Mouse (Mus musculus) cortical plate, adult 2 months (tissue): ENCODE measurements at regions not wholly inside any gene's neighbourhood (a gene's known extent, or its start where the extent isn't known, plus 50 kb on each side); places are given as distances from the start of the nearest gene placed in this dataset.

ENCODE experiments used
- H3K27ac ChIP-seq: fragments of 200-500 bp; 2 replicates; pipeline ENCODE4 v1.5.1; 2012; ENCODE audit warnings: low read length, control low read depth, inconsistent platforms; ENCODE audit not compliant: insufficient read depth
- H3K4me1 ChIP-seq: fragments of 200-500 bp; 2 replicates; pipeline ENCODE4 v1.6.1; 2011; ENCODE audit warnings: low read length; ENCODE audit not compliant: control insufficient read depth, insufficient read depth
- H3K4me3 ChIP-seq: fragments of 200-500 bp; 2 replicates; pipeline ENCODE4 v1.5.1; 2011; ENCODE audit warnings: mild to moderate bottlenecking, low read length, control low read depth; ENCODE audit not compliant: insufficient read depth
- CTCF ChIP-seq: fragments of 200-500 bp; IDR thresholded peaks from 2 replicates; pipeline ENCODE4 v1.5.1; 2011; ENCODE audit warnings: mild to moderate bottlenecking, control low read depth, low read length; ENCODE audit not compliant: insufficient read depth; ENCODE audit errors: extremely low read depth
- POLR2A ChIP-seq: fragments of 200-500 bp; IDR thresholded peaks from 2 replicates; pipeline ENCODE4 v1.6.1; 2011; ENCODE audit warnings: mild to moderate bottlenecking, low read length, control low read depth; ENCODE audit not compliant: insufficient read depth; ENCODE audit errors: extremely low read depth

DNA sequence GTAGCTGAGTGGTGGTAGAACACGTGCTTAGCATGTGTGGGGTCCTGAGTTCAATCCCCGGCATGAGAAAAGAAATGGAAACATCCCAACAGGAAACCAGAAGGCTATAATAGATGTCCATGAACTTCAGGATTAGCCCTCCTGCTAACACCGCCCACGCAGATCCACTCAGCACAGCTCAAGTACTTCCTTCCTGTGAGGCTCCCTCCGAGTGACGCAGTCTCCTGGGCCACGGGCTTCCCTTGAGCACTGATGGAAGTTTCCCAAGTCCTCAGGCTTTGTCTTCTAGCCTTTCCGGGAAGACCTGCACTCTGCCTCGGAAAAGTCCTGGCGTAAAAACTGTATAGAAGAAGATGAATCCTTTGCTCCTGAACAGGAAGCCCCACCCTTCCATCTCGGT, 158.5 kb upstream of the Lpp start:
- no peaks in the 10 kb centered on the region for H3K4me1 ChIP-seq
- H3K4me3 ChIP-seq, result no peak overlapping the region
- TF ChIP-seq CTCF (no peak), POLR2A (no peak)
- H3K27ac ChIP-seq, result no peak overlapping the region

DNA sequence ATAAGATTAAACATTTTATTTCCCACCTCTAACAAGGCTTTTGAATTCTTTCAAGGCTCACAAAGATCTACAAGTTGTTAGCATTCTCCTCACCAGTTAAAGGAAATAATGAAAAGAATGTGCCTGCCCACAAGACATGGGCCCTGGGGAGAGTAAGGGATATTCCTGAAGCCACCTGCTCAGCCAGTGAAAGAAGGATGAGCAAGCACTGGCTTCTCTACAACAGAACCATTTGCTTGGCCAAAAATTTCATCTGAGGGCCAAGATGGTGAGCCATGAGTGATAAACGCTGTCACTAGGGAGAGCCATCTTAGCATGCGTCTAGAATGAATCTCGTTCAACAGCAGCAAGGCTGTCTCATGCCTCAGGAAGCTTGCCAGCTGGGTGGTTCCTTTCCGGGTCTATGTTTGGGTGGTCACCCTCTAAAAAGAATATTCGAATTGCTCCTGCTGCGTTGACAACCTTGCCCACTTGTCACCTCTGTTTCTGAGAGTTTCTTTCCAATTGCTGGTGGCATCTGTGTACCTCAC, 161.2 kb upstream of the Lpp start:
- no peak overlapping the region for H3K27ac ChIP-seq
- no peaks in the 10 kb centered on the region for H3K4me1 ChIP-seq
- TF ChIP-seq POLR2A (no peak), CTCF (no peak)
- no peak overlapping the region for H3K4me3 ChIP-seq

DNA sequence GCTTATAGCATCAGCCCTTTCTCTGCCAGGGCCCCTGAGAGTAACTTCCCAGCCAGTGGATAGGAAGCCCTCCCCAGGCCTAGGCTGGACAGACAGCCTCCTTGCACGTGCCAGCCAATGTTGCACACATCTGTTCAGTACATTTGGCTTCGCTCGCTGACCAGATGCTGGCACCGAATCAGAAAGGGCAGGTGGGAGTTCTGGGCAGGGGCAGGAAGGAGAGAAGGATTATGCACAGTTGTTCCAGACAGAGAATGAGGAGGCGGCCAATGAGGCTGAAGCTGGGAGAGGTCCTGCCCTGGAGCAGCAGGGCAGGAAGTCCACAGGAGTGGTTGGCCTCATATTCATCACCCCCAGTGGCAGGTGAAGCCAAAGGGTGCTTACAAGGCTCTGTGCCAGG, 161.8 kb upstream of the Lpp start:
- no peaks in the 10 kb centered on the region for H3K4me1 ChIP-seq
- TF ChIP-seq POLR2A, result no peak
- no peak overlapping the region for H3K27ac ChIP-seq
- H3K4me3 ChIP-seq, result no peak overlapping the region

DNA sequence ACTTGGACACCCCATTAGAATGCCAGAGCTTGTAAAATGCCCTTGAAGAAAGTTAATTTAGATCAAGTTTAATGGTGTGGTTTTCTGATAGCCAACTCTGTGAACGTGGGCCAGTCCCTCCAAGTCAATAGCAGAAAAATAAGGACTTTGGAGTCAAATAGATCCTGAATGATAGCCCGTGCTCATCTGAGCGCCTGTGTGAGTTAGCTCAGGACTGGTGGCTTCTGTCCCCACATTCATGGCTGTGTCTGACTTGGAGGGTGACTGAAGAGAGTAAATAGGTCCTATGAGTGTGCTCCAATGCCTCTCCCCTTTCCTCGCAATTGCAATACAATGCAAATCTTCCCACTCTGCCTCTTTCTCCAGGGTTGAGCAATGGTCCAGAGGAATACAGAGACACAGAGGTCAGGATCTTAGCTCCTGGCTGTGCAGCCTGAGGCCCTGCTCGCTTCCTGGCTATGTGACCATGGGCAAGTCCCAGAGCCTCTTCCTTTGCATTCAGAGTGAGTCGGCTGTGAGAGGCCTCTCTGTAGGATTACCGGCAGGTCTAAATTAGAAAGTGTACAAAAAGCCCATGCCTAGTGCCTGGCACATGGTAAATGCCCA, 164.2 kb upstream of the Lpp start:
- no peak overlapping the region for H3K4me3 ChIP-seq
- H3K27ac ChIP-seq, result no peak overlapping the region
- H3K4me1 ChIP-seq, result no peaks in the 10 kb centered on the region
- no peak for TF ChIP-seq POLR2A
- TF ChIP-seq CTCF, result no peak

DNA sequence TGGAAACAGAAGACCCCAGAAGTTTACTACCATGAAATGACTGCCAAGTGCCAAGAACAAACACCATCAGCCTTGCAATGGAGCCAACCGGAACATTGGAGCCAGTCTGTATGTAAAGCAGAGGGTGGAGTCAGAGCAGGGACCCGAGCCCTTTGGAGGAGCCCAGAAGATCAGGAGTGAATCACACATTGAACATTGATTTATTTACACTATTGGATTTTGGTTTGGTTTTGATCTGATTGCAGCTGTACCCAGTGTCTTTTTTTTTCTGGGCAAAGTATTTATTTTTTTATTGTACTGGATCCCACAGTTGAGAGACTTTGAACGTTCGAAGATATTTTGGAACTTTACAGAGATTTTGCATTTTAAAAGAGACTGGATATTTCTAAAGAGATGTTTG, 167.4 kb upstream of the Lpp start:
- Histone ChIP-seq H3K4me3 (no peak overlapping the region), H3K27ac (no peak overlapping the region), H3K4me1 (no peaks in the 10 kb centered on the region)
- TF ChIP-seq CTCF (no peak), POLR2A (no peak)

DNA sequence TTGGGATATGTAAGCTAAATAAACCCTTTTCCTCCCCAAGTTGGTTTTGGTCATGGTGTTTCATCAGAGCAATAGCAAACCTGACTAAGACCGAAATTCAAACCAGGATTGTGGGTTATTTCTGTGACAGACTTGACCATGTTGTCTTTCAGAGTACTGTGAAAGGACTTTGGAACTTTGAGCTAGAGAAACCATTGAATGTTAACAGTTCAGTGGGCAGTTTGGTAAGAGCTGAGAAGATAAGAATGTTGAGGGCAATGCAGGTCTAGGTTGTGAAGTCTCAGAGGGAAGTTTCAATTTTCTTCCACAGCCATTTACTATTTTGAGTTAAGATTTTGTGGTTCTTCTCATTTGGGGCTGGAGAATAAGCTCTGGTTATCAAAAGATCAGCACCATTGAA, 168.2 kb upstream of the Lpp start:
- Histone ChIP-seq H3K4me3 (no peak overlapping the region), H3K27ac (no peak overlapping the region), H3K4me1 (no peaks in the 10 kb centered on the region)
- TF ChIP-seq POLR2A (no peak), CTCF (no peak)

DNA sequence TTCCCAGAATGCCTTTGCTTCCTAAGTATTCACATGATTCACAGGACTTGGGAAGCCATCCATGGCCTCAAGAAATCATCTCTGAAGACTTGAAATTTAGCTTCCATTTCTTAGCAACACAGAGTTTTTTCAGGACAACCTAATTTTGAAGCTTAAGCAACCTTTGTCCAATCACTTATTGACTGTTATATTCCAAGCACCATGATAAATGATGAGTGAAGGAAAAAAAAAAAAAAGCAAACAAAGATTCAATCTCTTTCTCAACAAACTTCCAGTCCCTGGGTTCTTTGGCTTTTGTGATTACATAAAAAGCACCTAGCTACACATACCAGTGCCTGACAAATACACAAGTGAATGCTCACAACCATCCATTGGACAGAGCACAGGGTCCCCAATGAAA, 169.4 kb upstream of the Lpp start:
- TF ChIP-seq POLR2A (no peak), CTCF (no peak)
- Histone ChIP-seq H3K27ac (no peak overlapping the region), H3K4me3 (no peak overlapping the region), H3K4me1 (no peaks in the 10 kb centered on the region)

GRCm38 (mm10) chr16:24223527-24223880, 169.8 kb upstream of the Lpp start:
- Histone ChIP-seq H3K4me3 (no peak overlapping the region), H3K27ac (no peak overlapping the region), H3K4me1 (no peaks in the 10 kb centered on the region)
- TF ChIP-seq CTCF (no peak), POLR2A (no peak)

GRCm38 (mm10) chr16:24222759-24223526, 170.4 kb upstream of the Lpp start:
- Histone ChIP-seq H3K27ac (no peak overlapping the region), H3K4me3 (no peak overlapping the region), H3K4me1 (no peaks in the 10 kb centered on the region)
- TF ChIP-seq CTCF, result no peak
- no peak for TF ChIP-seq POLR2A

DNA sequence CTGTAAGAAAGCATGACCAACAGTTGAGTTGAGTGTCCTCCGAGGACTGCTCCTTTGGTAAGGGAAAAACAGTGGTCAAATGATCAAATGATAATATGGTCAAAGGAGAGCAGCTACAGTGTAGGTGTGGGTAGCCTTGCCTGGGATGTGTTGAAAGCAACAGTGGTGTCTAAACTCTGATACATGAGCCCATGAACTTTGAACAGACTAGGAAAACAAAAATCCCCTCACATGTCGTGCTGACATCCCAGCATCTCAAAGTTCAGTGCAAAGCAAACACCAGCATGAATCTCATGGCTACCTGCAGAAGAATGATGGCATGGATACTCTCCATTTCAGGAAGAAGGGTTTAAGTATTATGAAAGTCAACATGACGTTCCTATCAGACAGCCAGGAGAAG, 171.3 kb upstream of the Lpp start:
- H3K27ac ChIP-seq, result no peak overlapping the region
- TF ChIP-seq POLR2A (no peak), CTCF (no peak)
- no peaks in the 10 kb centered on the region for H3K4me1 ChIP-seq
- H3K4me3 ChIP-seq, result no peak overlapping the region

DNA sequence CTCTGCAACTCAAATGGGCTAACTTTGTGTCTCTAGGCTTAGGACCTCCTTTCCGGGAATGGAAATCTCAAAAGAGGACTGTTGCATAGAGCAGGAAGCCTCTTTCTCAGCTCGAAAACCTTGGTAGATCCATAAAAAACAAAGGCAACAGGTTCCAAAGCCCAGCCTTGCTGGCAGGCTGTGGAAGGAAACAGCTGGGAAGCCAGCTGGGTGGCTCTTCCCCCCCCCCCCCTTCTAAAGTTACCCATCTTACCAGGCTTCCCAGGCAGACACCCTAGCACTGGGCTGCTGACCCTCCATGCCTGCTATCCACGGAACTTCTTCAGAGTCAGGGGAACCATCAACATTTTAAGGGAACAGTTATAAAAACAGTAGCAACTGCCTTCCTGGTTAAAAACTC, 172.7 kb upstream of the Lpp start:
- Histone ChIP-seq H3K4me3 (no peak overlapping the region), H3K4me1 (no peaks in the 10 kb centered on the region), H3K27ac (no peak overlapping the region)
- TF ChIP-seq POLR2A (no peak), CTCF (no peak)
